Mouse (Mus musculus) layer of hippocampus, postnatal 36 days (tissue): ENCODE data around the gene H2bfm. TPM values are rescaled to one million over a fixed set of nuclear protein-coding genes. Genes with fewer than 3 reads are reported as not detected.
"Not testable (repeated sequence)": the region's sequence is repeated elsewhere in the genome, so short reads cannot be mapped to it uniquely, and the experiment has no call there.

Experiments used
- DNase-seq, 2 experiments: peaks; one replicate each; pipeline ENCODE4 v3.0.0; 2022
- total RNA-seq, 2 experiments: library from RNA; stranded (reverse); gene quantifications; 2 replicates each; pipeline ENCODE4 v1.2.3; 2021

The H2bfm gene
- not detected for total RNA-seq

GRCm38 (mm10) chrX:136927031-136927430 is at the start of gene H2bfm:
Gene H2bfm, plus strand, starts transcription at chrX:136927325.
- DNase-seq = no peak

- DNase-seq = no peak
Measured at GRCm38 (mm10) chrX:136895757-136896156, 31.4 kb upstream of the H2bfm start.

- DNase-seq = no peak
Measured at GRCm38 (mm10) chrX:136904369-136904768, 22.8 kb upstream of the H2bfm start.

GRCm38 (mm10) chrX:136925863-136926262 is 1.3 kb upstream of the H2bfm start:
- no peak for DNase-seq

GRCm38 (mm10) chrX:136937985-136938384 is 10.9 kb downstream of the H2bfm start:
- no peak for DNase-seq

GRCm38 (mm10) chrX:136957583-136958279 is 30.6 kb downstream of the H2bfm start:
- DNase-seq = peak; percentile 58 to 67

- DNase-seq = not testable (repeated sequence)
Measured at GRCm38 (mm10) chrX:136958300-136958699, 31.2 kb downstream of the H2bfm start.

GRCm38 (mm10) chrX:136959688-136960087 is 32.6 kb downstream of the H2bfm start:
- no peak for DNase-seq

- not testable (repeated sequence) for DNase-seq
Measured at GRCm38 (mm10) chrX:136975397-136975796, 48.3 kb downstream of the H2bfm start, which contains the start of gene Tmsb15b2. Gene Tmsb15b2, minus strand, starts transcription at chrX:136975497.

GRCm38 (mm10) chrX:136976424-136977084 is 49.4 kb downstream of the H2bfm start, which contains the start of the genes Tmsb15l and Tmsb15b1:
Gene Tmsb15l, minus strand, starts transcription at chrX:136976869.
Gene Tmsb15b1, minus strand, starts transcription at chrX:136976874.
- DNase-seq = peak; percentile 28 to 70

Other genes with a start within 250 kb of the H2bfm start
- gene Tceal1, start 219.3 kb upstream of the H2bfm start, total RNA-seq = 10 to 100 TPM; 14.4 to 15.5 TPM
- 100 to 1,000 TPM; 404 to 419 TPM for gene Morf4l2, start 183.6 kb upstream of the H2bfm start, total RNA-seq
- under 1 TPM in 1 of 2 experiments, not detected in 1; 0.25 TPM for gene Glra4, start 147.2 kb upstream of the H2bfm start, total RNA-seq
- 1,000 to 10,000 TPM; 1,151 to 1,186 TPM for gene Plp1, start 104.7 kb upstream of the H2bfm start, total RNA-seq
- 10 to 100 TPM; 26.9 to 31.2 TPM for gene Rab9b, start 58.6 kb upstream of the H2bfm start, total RNA-seq
- 10 to 100 TPM; 17.8 to 19.9 TPM for gene Tmsb15b2, start 48.2 kb downstream of the H2bfm start, total RNA-seq
- gene Tmsb15l, start 49.5 kb downstream of the H2bfm start, total RNA-seq = 1 to 10 TPM; 2.2 to 5.6 TPM
- gene Tmsb15b1, start 49.5 kb downstream of the H2bfm start, total RNA-seq = 10 to 100 TPM in 1 of 2 experiments, 1 to 10 TPM in 1; 6.3 to 10.0 TPM
- gene Zcchc18, start 65.8 kb downstream of the H2bfm start, total RNA-seq = 100 to 1,000 TPM; 241 to 262 TPM
- 10 to 100 TPM; 18.7 to 24.2 TPM for gene Slc25a53, start 111.0 kb downstream of the H2bfm start, total RNA-seq
- 1 to 10 TPM; 8.5 to 8.9 TPM for gene Fam199x, start 122.3 kb downstream of the H2bfm start, total RNA-seq
- not detected for gene Esx1, start 194.8 kb downstream of the H2bfm start, total RNA-seq